11 mouse cellular contexts compared by ENCODE assay signal in genomic region chr6:14903271-14903965, GRCm38 (mm10). TPM values are rescaled to one million over a fixed set of nuclear protein-coding genes. Genes with fewer than 3 reads are reported as not detected.
DNase-seq lines count a peak whose midpoint lies in the region; ATAC-seq and TF ChIP-seq lines count a peak whose summit lies in the region.
"Had no signal": no experiment of that assay in that cellular context is flagged by ENCODE, and none has a peak within 500 bp of the region (broad histone marks: within the 10 kb centered on the region; RNA-seq: fewer than 3 reads in every experiment).

No protein-coding gene starts in this region.

- 31% methylated on average over 5 of the region's 5 CpGs for WGBS in kidney, embryonic 16.5 days
- 16% methylated on average over 5 of the region's 5 CpGs for WGBS in lung, postnatal 0 days
- 11% methylated on average over 5 of the region's 5 CpGs for whole genome bisulfite sequencing in stomach, embryonic 14.5 days
- WGBS in liver, embryonic 12.5 days (ENCODE audit: insufficient replicate concordance) = 18% methylated on average over 5 of the region's 5 CpGs

- H3K4me3 ChIP-seq in kidney, embryonic 16.5 days (ENCODE audit: low read length) = no peak overlapping the region
- peak overlapping the region; percentile 6; the same call in 1 of the 2 replicates for H3K4me3 ChIP-seq in lung, postnatal 0 days (ENCODE audit: low read depth, low read length)
- H3K4me3 ChIP-seq in stomach, embryonic 14.5 days (ENCODE audit: low read depth, low read length) = peak overlapping the region; percentile 72
- no peak overlapping the region for H3K4me3 ChIP-seq in liver, embryonic 12.5 days
- H3K4me3 ChIP-seq: embryonic facial prominence, embryonic 15.5 days; liver, embryonic 13.5 days had no signal

- peaks cover 15% of the 10 kb centered on the region for H3K4me1 ChIP-seq in kidney, embryonic 16.5 days (ENCODE audit: insufficient read depth, low read length)
- peaks cover 9% of the 10 kb centered on the region; the same call in 1 of the 2 replicates for H3K4me1 ChIP-seq in lung, postnatal 0 days (ENCODE audit: insufficient read depth, low read depth, low read length)
- H3K4me1 ChIP-seq in stomach, embryonic 14.5 days (ENCODE audit: control insufficient read depth, insufficient read depth, low read length) = peaks cover 12% of the 10 kb centered on the region; the same call in 1 of the 2 replicates
- H3K4me1 ChIP-seq in liver, embryonic 12.5 days = peaks cover 5% of the 10 kb centered on the region; the same call in 1 of the 2 replicates

- peak overlapping the region; percentile 18; the same call in 1 of the 2 replicates for H3K4me2 ChIP-seq in kidney, embryonic 16.5 days (replicated peaks; ENCODE audit: low read depth, low read length)
- peak overlapping the region; percentile 83 for H3K4me2 ChIP-seq in lung, postnatal 0 days (replicated peaks; ENCODE audit: low read depth, low read length)
- peak overlapping the region; percentile 60 for H3K4me2 ChIP-seq in stomach, embryonic 14.5 days (replicated peaks; ENCODE audit: low read depth, low read length)
- no peak overlapping the region for H3K4me2 ChIP-seq in liver, embryonic 12.5 days
- H3K4me2 ChIP-seq: embryonic facial prominence, embryonic 15.5 days; liver, embryonic 13.5 days had no signal

- no peak for TF ChIP-seq EP300 in lung, postnatal 0 days (IDR thresholded peaks at IDR 0.05)

- no peak overlapping the region for H3K27ac ChIP-seq in kidney, embryonic 16.5 days (ENCODE audit: low read length)
- H3K27ac ChIP-seq in lung, postnatal 0 days (ENCODE audit: low read length) = 0 out of 2 replicates have a peak overlapping the region, but pooled peaks have one; percentile 22
- H3K27ac ChIP-seq in stomach, embryonic 14.5 days (ENCODE audit: low read length) = peak overlapping the region; percentile 81
- H3K27ac ChIP-seq in liver, embryonic 12.5 days = no peak overlapping the region
- H3K27ac ChIP-seq: embryonic facial prominence, embryonic 15.5 days; liver, embryonic 13.5 days had no signal

- no peaks in the 10 kb centered on the region for H3K36me3 ChIP-seq in kidney, embryonic 16.5 days (ENCODE audit: insufficient read depth, low read length)
- H3K36me3 ChIP-seq in lung, postnatal 0 days (ENCODE audit: insufficient read depth, low read length) = no peaks in the 10 kb centered on the region
- no peaks in the 10 kb centered on the region for H3K36me3 ChIP-seq in stomach, embryonic 14.5 days (ENCODE audit: control insufficient read depth, insufficient read depth, low read length)
- H3K36me3 ChIP-seq in liver, embryonic 12.5 days = no peaks in the 10 kb centered on the region
- H3K36me3 ChIP-seq: embryonic facial prominence, embryonic 15.5 days; liver, embryonic 13.5 days had no signal

- H3K27me3 ChIP-seq in kidney, embryonic 16.5 days (ENCODE audit: insufficient read depth, low read length) = peaks cover 39% of the 10 kb centered on the region
- H3K27me3 ChIP-seq in lung, postnatal 0 days (replicated peaks; ENCODE audit: insufficient read depth, low read length) = no peaks in the 10 kb centered on the region
- H3K27me3 ChIP-seq in stomach, embryonic 14.5 days (ENCODE audit: control insufficient read depth, insufficient read depth, low read length) = no peaks in the 10 kb centered on the region
- peaks cover 54% of the 10 kb centered on the region for H3K27me3 ChIP-seq in liver, embryonic 12.5 days (replicated peaks)

- ATAC-seq in kidney, embryonic 16.5 days (ENCODE audit: low FRiP score, low TSS enrichment) = no peak
- ATAC-seq in lung, postnatal 0 days = no peak
- no peak for ATAC-seq in stomach, embryonic 14.5 days (ENCODE audit: insufficient number of reproducible peaks, insufficient read depth, low FRiP score, low read depth)
- ATAC-seq in liver, embryonic 12.5 days = no peak

- DNase-seq in kidney, adult 11 months = no peak
- peak; percentile 8 for DNase-seq in forelimb bud, embryonic 11.5 days (ENCODE audit: low read depth, low spot score)
- peak; percentile 33 for DNase-seq in lung, postnatal 0 days (ENCODE audit: low spot score)
- no peak for DNase-seq in adrenal gland, postnatal 14 days
- no peak for DNase-seq in right cerebral cortex, postnatal 36 days (ENCODE audit: low spot score in 2 of 2)
- DNase-seq: liver, embryonic 13.5 days; right cerebral cortex, adult 18-20 months had no signal

- no peaks in the 10 kb centered on the region for H3K9me3 ChIP-seq in kidney, embryonic 16.5 days (ENCODE audit: low read length)
- H3K9me3 ChIP-seq in lung, postnatal 0 days (ENCODE audit: low read length) = no peaks in the 10 kb centered on the region
- H3K9me3 ChIP-seq in stomach, embryonic 14.5 days (ENCODE audit: control insufficient read depth, low read depth, low read length) = no peaks in the 10 kb centered on the region
- H3K9me3 ChIP-seq in liver, embryonic 12.5 days (replicated peaks) = no peaks in the 10 kb centered on the region
- H3K9me3 ChIP-seq: embryonic facial prominence, embryonic 15.5 days; liver, embryonic 13.5 days had no signal

- H3K9ac ChIP-seq in kidney, embryonic 16.5 days (replicated peaks; ENCODE audit: low read length) = no peak overlapping the region
- no peak overlapping the region for H3K9ac ChIP-seq in lung, postnatal 0 days (replicated peaks; ENCODE audit: low read depth)
- peak overlapping the region; percentile 90; the same call in 1 of the 2 replicates for H3K9ac ChIP-seq in stomach, embryonic 14.5 days (replicated peaks; ENCODE audit: low read depth, low read length)
- no peak overlapping the region for H3K9ac ChIP-seq in liver, embryonic 12.5 days
- H3K9ac ChIP-seq: embryonic facial prominence, embryonic 15.5 days; liver, embryonic 13.5 days had no signal

- TF ChIP-seq CTCF in lung, postnatal 0 days (IDR thresholded peaks at IDR 0.05) = no peak

RNA-seq across cellular contexts. Expression of gene Foxp2, which starts 2.3 kb away (rescaled TPM):
- polyA plus RNA-seq in kidney, embryonic 16.5 days (2015; fragmentation: Nextera tagmentation; extraction: Ambion mirVana) = 6.1 and 6.5 TPM in 2 replicates
- polyA plus RNA-seq in lung, postnatal 0 days (2015; fragmentation: Nextera tagmentation; extraction: Ambion mirVana) = 9.8 and 12.4 TPM in 2 replicates
- 67.8 and 76.6 TPM in 2 replicates for polyA plus RNA-seq in stomach, embryonic 14.5 days (2014; fragmentation: Nextera tagmentation; extraction: Ambion mirVana)
- 5.1 and 6.0 TPM in 2 replicates for total RNA-seq in adrenal gland, postnatal 14 days (2021)
- 1.4 and 1.7 TPM in 2 replicates for polyA plus RNA-seq in liver, embryonic 12.5 days (2016; fragmentation: Nextera tagmentation; extraction: Ambion mirVana)

Comparison
In these comparisons a context has a peak if more than half of its experiments do, and no peak if none do; other contexts are left out.
1. H3K27ac ChIP-seq: peak in lung, postnatal 0 days (single experiment) and stomach, embryonic 14.5 days (single experiment); none in kidney, embryonic 16.5 days (single experiment) and liver, embryonic 12.5 days (single experiment).
2. H3K4me3 ChIP-seq: peak in lung, postnatal 0 days (single experiment) and stomach, embryonic 14.5 days (single experiment); none in kidney, embryonic 16.5 days (single experiment) and liver, embryonic 12.5 days (single experiment).
3. DNase-seq: peak in forelimb bud, embryonic 11.5 days (single experiment) and lung, postnatal 0 days (single experiment); none in kidney, adult 11 months (single experiment), adrenal gland, postnatal 14 days (single experiment) and right cerebral cortex, postnatal 36 days (0 of 2).